20 mouse cellular contexts compared by ENCODE assay signal in genomic region chr12:58423581-58423980, GRCm38 (mm10).
"Had no signal": no experiment of that assay in that cellular context is flagged by ENCODE, and none has a peak within 500 bp of the region (broad histone marks: within the 10 kb centered on the region; RNA-seq: fewer than 3 reads in every experiment).

No protein-coding gene starts in this region.

- ATAC-seq: intestine, embryonic 15.5 days; liver, embryonic 12.5 days had no signal

- H3K9me3 ChIP-seq: intestine, embryonic 15.5 days; limb, embryonic 12.5 days; liver, embryonic 12.5 days; liver, embryonic 15.5 days; lung, embryonic 15.5 days had no signal

- H3K4me1 ChIP-seq: intestine, embryonic 15.5 days; liver, embryonic 12.5 days; liver, embryonic 15.5 days; lung, embryonic 15.5 days had no signal

- H3K4me2 ChIP-seq: intestine, embryonic 15.5 days; limb, embryonic 12.5 days; liver, embryonic 12.5 days; liver, embryonic 15.5 days; lung, embryonic 15.5 days had no signal

- H3K9ac ChIP-seq: intestine, embryonic 15.5 days; limb, embryonic 12.5 days; liver, embryonic 12.5 days; liver, embryonic 15.5 days; lung, embryonic 15.5 days had no signal

- DNase-seq: kidney, adult 11 months; kidney, adult 8-10 months; kidney, postnatal 10 days; layer of hippocampus, postnatal 36 days; liver; lung, adult 18-20 months; lung, postnatal 14 days; midbrain, embryonic 14.5 days; right cerebral cortex, postnatal 14 days; right cerebral cortex, postnatal 4 days; thymus, adult 2 months; thymus, postnatal 14 days; thymus, postnatal 4 days had no signal

- H3K4me3 ChIP-seq: intestine, embryonic 15.5 days; limb, embryonic 12.5 days; liver, embryonic 12.5 days; liver, embryonic 15.5 days; lung, embryonic 15.5 days had no signal

- H3K27ac ChIP-seq: intestine, embryonic 15.5 days; limb, embryonic 12.5 days; liver, embryonic 12.5 days; liver, embryonic 15.5 days; lung, embryonic 15.5 days; macrophage; stomach, postnatal 0 days had no signal

- H3K27me3 ChIP-seq: intestine, embryonic 15.5 days; limb, embryonic 12.5 days; liver, embryonic 12.5 days; liver, embryonic 15.5 days; lung, embryonic 15.5 days had no signal

- H3K36me3 ChIP-seq: intestine, embryonic 15.5 days; limb, embryonic 12.5 days; liver, embryonic 12.5 days; liver, embryonic 15.5 days; lung, embryonic 15.5 days had no signal
